Mouse (Mus musculus): Measurements from ENCODE around the gene Ube2cbp. TPM values are rescaled to one million over a fixed set of nuclear protein-coding genes. Genes with fewer than 3 reads are reported as not detected.
A peak's percentile ranks its signal among the peaks of the same experiment; 100 is the strongest.

The Ube2cbp gene
- 6.1 and 7.2 TPM in 2 replicates for polyA plus RNA-seq (2014; fragmentation: Nextera tagmentation; extraction: Ambion mirVana)

GRCm38 (mm10) chr9:86464151-86465105 lies at the start of gene Ube2cbp:
Gene Ube2cbp (minus strand): TSS chr9:86464950.
- 1% methylated on average over 70 of the region's 70 CpGs for WGBS
- H3K4me3 ChIP-seq (ENCODE audit: low read depth, low read length): peak within 1 kb of the TSS; percentile 65
- peak within 1 kb of the TSS; percentile 73; the same call in 1 of the 2 replicates for H3K27ac ChIP-seq (ENCODE audit: low read depth)
- no peaks in the 10 kb centered on the region for H3K9me3 ChIP-seq (ENCODE audit: low read depth, low read length)
- ATAC-seq (ENCODE audit: insufficient read depth) (peak; percentile 76), DNase-seq (peak; percentile 95)
- peak; percentile 93 for TF ChIP-seq CTCF (IDR thresholded peaks at IDR 0.05; ENCODE audit: low read depth)
- no peaks in the 10 kb centered on the region for H3K27me3 ChIP-seq (ENCODE audit: insufficient read depth, low read length)
- no peaks in the 10 kb centered on the region for H3K36me3 ChIP-seq (ENCODE audit: insufficient read depth)
- peak within 1 kb of the TSS; percentile 81 for H3K9ac ChIP-seq
- H3K4me2 ChIP-seq: peak within 1 kb of the TSS; percentile 64
- H3K4me1 ChIP-seq (ENCODE audit: insufficient read depth): no peaks in the 10 kb centered on the region

- Histone ChIP-seq H3K27ac (ENCODE audit: low read depth) (no peak overlapping the region), H3K4me1 (ENCODE audit: insufficient read depth) (no peaks in the 10 kb centered on the region), H3K36me3 (ENCODE audit: insufficient read depth) (peaks cover 43% of the 10 kb centered on the region), H3K9me3 (ENCODE audit: low read depth, low read length) (no peaks in the 10 kb centered on the region), H3K9ac (no peak overlapping the region), H3K27me3 (ENCODE audit: insufficient read depth, low read length) (no peaks in the 10 kb centered on the region), H3K4me3 (ENCODE audit: low read depth, low read length) (no peak overlapping the region), H3K4me2 (no peak overlapping the region)
- 82% methylated on average over 3 of the region's 3 CpGs for WGBS
- ATAC-seq (ENCODE audit: insufficient read depth) (no peak), DNase-seq (no peak)
- no peak for TF ChIP-seq CTCF (IDR thresholded peaks at IDR 0.05; ENCODE audit: low read depth)
These were observed 49.6 kb upstream of the Ube2cbp start for GRCm38 (mm10) chr9:86514390-86514789.

DNA sequence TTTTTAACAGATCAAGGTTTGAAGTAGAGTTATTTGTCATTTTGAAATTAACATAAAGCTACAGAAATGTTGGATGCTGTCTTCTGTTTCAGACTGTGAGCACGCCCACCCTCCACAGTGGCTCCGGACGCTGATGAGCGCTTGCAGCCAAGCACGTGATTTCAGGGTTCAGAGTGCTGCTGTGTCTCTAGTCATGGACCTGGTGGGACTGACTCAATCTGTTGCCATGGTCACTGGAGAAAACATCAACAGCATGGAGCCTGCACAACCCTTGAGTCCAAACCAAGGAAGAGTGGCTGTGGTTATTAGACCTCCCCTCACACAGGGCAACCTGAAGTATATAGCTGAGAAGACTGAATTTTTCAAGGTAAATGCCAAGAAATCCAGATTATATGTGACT lies 49.0 kb upstream of the Ube2cbp start:
- Histone ChIP-seq H3K27me3 (ENCODE audit: insufficient read depth, low read length) (no peaks in the 10 kb centered on the region), H3K4me1 (ENCODE audit: insufficient read depth) (no peaks in the 10 kb centered on the region), H3K9ac (no peak overlapping the region), H3K4me3 (ENCODE audit: low read depth, low read length) (no peak overlapping the region), H3K27ac (ENCODE audit: low read depth) (no peak overlapping the region), H3K36me3 (ENCODE audit: insufficient read depth) (peaks cover 39% of the 10 kb centered on the region), H3K9me3 (ENCODE audit: low read depth, low read length) (no peaks in the 10 kb centered on the region), H3K4me2 (no peak overlapping the region)
- TF ChIP-seq CTCF (IDR thresholded peaks at IDR 0.05; ENCODE audit: low read depth): no peak
- DNase-seq: no peak
- 84% methylated on average over 5 of the region's 5 CpGs for WGBS
- ATAC-seq (ENCODE audit: insufficient read depth): no peak

- no peak overlapping the region for H3K27ac ChIP-seq (ENCODE audit: low read depth)
- H3K9me3 ChIP-seq (ENCODE audit: low read depth, low read length): no peaks in the 10 kb centered on the region
- DNase-seq: no peak
- H3K9ac ChIP-seq: no peak overlapping the region
- no peak overlapping the region for H3K4me3 ChIP-seq (ENCODE audit: low read depth, low read length)
- H3K27me3 ChIP-seq (ENCODE audit: insufficient read depth, low read length): no peaks in the 10 kb centered on the region
- no peaks in the 10 kb centered on the region for H3K4me1 ChIP-seq (ENCODE audit: insufficient read depth)
- no peak overlapping the region for H3K4me2 ChIP-seq
- TF ChIP-seq CTCF (IDR thresholded peaks at IDR 0.05; ENCODE audit: low read depth): no peak
- H3K36me3 ChIP-seq (ENCODE audit: insufficient read depth): peaks cover 7% of the 10 kb centered on the region; the same call in 1 of the 2 replicates
- ATAC-seq (ENCODE audit: insufficient read depth): no peak
- 85% methylated on average over 4 of the region's 4 CpGs for WGBS
These were observed 42.7 kb upstream of the Ube2cbp start for GRCm38 (mm10) chr9:86507437-86507836.

DNA sequence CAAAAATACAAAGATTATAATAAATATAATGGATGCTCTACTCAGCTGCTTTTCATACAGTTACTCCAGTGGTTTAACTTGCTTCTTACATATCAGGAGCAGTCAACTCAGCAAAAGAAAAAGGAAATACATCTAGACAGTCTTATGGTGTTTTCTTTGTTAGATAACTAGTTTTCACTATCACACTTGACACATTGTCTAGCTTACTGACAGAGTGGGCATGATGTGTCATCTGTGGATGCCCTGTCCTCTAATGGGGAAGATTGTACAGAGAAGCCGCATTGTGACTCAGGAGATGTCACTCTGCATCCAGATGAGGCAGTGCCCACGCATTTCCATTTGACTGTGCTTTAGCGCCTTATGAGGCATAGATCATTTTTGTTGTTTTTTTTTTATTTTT lies 34.3 kb upstream of the Ube2cbp start:
- 91% methylated on average over 3 of the region's 3 CpGs for WGBS
- no peaks in the 10 kb centered on the region for H3K9me3 ChIP-seq (ENCODE audit: low read depth, low read length)
- ATAC-seq (ENCODE audit: insufficient read depth) (no peak), DNase-seq (no peak)
- no peak overlapping the region for H3K4me2 ChIP-seq
- H3K27me3 ChIP-seq (ENCODE audit: insufficient read depth, low read length): no peaks in the 10 kb centered on the region
- H3K27ac ChIP-seq (ENCODE audit: low read depth): no peak overlapping the region
- no peak overlapping the region for H3K9ac ChIP-seq
- H3K4me3 ChIP-seq (ENCODE audit: low read depth, low read length): no peak overlapping the region
- H3K36me3 ChIP-seq (ENCODE audit: insufficient read depth): peaks cover 13% of the 10 kb centered on the region; the same call in 1 of the 2 replicates
- TF ChIP-seq CTCF (IDR thresholded peaks at IDR 0.05; ENCODE audit: low read depth): no peak
- H3K4me1 ChIP-seq (ENCODE audit: insufficient read depth): no peaks in the 10 kb centered on the region

DNA sequence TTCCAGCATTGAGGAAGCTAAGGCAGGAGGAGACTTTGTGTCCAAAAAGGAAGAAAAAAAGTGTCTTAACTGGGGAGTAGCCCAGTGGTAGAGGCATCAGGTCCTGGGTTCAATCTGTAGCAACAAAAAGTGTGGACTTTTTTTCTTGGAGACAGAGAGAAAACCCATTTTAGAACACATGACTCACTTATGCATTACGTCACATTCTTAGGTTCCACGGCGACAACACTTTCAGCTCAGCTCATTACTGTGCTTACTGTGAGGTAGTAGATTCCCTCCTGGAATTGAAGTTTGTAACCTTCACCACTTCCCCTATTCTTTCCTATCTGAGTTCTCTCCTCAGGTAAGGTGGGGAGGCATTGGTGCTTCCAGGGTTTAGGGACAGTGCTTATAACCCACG lies 31.5 kb upstream of the Ube2cbp start:
- ATAC-seq (ENCODE audit: insufficient read depth) (no peak), DNase-seq (no peak)
- WGBS: 84% methylated on average over 4 of the region's 4 CpGs
- Histone ChIP-seq H3K36me3 (ENCODE audit: insufficient read depth) (peaks cover 14% of the 10 kb centered on the region; the same call in 1 of the 2 replicates), H3K4me3 (ENCODE audit: low read depth, low read length) (no peak overlapping the region), H3K4me2 (no peak overlapping the region), H3K27ac (ENCODE audit: low read depth) (no peak overlapping the region), H3K9ac (no peak overlapping the region), H3K9me3 (ENCODE audit: low read depth, low read length) (no peaks in the 10 kb centered on the region), H3K27me3 (ENCODE audit: insufficient read depth, low read length) (no peaks in the 10 kb centered on the region), H3K4me1 (ENCODE audit: insufficient read depth) (no peaks in the 10 kb centered on the region)
- no peak for TF ChIP-seq CTCF (IDR thresholded peaks at IDR 0.05; ENCODE audit: low read depth)

- Histone ChIP-seq H3K4me1 (ENCODE audit: insufficient read depth) (no peaks in the 10 kb centered on the region), H3K36me3 (ENCODE audit: insufficient read depth) (peaks cover 16% of the 10 kb centered on the region), H3K9me3 (ENCODE audit: low read depth, low read length) (no peaks in the 10 kb centered on the region), H3K27ac (ENCODE audit: low read depth) (no peak overlapping the region), H3K4me2 (no peak overlapping the region), H3K9ac (no peak overlapping the region), H3K4me3 (ENCODE audit: low read depth, low read length) (no peak overlapping the region), H3K27me3 (ENCODE audit: insufficient read depth, low read length) (no peaks in the 10 kb centered on the region)
- no peak for ATAC-seq (ENCODE audit: insufficient read depth)
- no peak for TF ChIP-seq CTCF (IDR thresholded peaks at IDR 0.05; ENCODE audit: low read depth)
- WGBS: 95% methylated on average over 2 of the region's 2 CpGs
- DNase-seq: no peak
These were observed 27.0 kb upstream of the Ube2cbp start for GRCm38 (mm10) chr9:86491740-86492139.
